Mouse (Mus musculus) heart, postnatal 0 days (tissue): Measurements from ENCODE around the gene Cops3.

ENCODE experiments used
- CTCF ChIP-seq: IDR thresholded peaks from 2 replicates; pipeline ENCODE4 v1.5.1; 2016; ENCODE audit warnings: antibody characterized with exemption, control low read depth, low read depth
- EP300 ChIP-seq: IDR thresholded peaks from 2 replicates; pipeline ENCODE4 v1.6.1; 2016; ENCODE audit warnings: antibody characterized with exemption, low read depth

DNA sequence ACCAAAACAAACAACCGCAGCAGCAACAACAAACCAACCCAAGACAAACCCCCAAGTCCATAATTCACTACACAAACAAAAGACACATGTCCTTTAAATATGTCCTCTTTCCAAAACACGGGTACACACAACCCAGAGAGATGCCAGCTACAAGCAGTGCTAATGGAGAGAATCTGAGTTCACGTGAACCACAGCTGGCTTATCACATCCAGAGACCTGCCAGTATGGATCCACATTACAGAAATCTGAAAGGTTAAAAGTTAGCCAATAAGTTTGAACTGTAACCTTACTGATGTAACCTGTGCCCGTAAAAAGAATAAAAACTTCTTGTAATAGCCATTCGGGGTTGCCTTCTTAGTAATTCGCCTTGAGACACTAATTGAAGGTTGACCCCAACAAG lies 24.7 kb downstream of the Cops3 start:
- TF ChIP-seq CTCF (no peak), EP300 (no peak)
